Mouse (Mus musculus) stomach, embryonic 16.5 days (tissue): Measurements from ENCODE around the gene Xylt1. TPM values are rescaled to one million over a fixed set of nuclear protein-coding genes. Genes with fewer than 3 reads are reported as not detected.

Experiments
- ATAC-seq: fragments of 200-750 bp; cut with Nextera tagmentation; 2 replicates; pipeline ENCODE4 v1.8.0; 2017; ENCODE audit warnings: moderate number of reproducible peaks, moderate TSS enrichment; ENCODE audit not compliant: insufficient read depth, low FRiP score
- H3K27ac ChIP-seq: fragments of 300-500 bp; sonication (generic); 2 replicates; pipeline ENCODE4 v1.5.1; 2014; ENCODE audit warnings: low read length
- H3K27me3 ChIP-seq: fragments of 300-500 bp; sonication (generic); 2 replicates; pipeline ENCODE4 v1.6.1; 2014; ENCODE audit warnings: low read length, control low read depth, mixed read lengths; ENCODE audit not compliant: control insufficient read depth, insufficient read depth
- H3K36me3 ChIP-seq: fragments of 300-500 bp; sonication (generic); 2 replicates; pipeline ENCODE4 v1.6.1; 2014; ENCODE audit warnings: low read length; ENCODE audit not compliant: control insufficient read depth, insufficient read depth
- H3K4me1 ChIP-seq: fragments of 300-500 bp; sonication (generic); 2 replicates; pipeline ENCODE4 v1.6.1; 2014; ENCODE audit warnings: low read length, control low read depth, mixed read lengths; ENCODE audit not compliant: control insufficient read depth, insufficient read depth
- H3K4me2 ChIP-seq: fragments of 300-500 bp; sonication (generic); 2 replicates; pipeline ENCODE4 v1.6.1; 2014; ENCODE audit warnings: low read depth, low read length, mixed read lengths
- H3K4me3 ChIP-seq: fragments of 300-500 bp; sonication (generic); replicated peaks from 2 replicates; pipeline ENCODE4 v1.5.1; 2014; ENCODE audit warnings: mild to moderate bottlenecking, low read length
- H3K9ac ChIP-seq: fragments of 300-500 bp; sonication (generic); 2 replicates; pipeline ENCODE4 v1.6.1; 2014; ENCODE audit warnings: low read length
- H3K9me3 ChIP-seq: fragments of 300-500 bp; sonication (generic); replicated peaks from 2 replicates; pipeline ENCODE4 v1.6.1; 2016; ENCODE audit warnings: low read length, control low read depth; ENCODE audit not compliant: control insufficient read depth
- WGBS: fragments of 180-500 bp; shearing (Covaris S2); extraction: QIAGEN DNeasy Blood & Tissue Kit; methylation state at CpG from one replicate; pipeline ENCODE4 v1.1.7; 2014; 5-methylcytosine and 5-hydroxymethylcytosine counted together
- polyA plus RNA-seq: library from polyadenylated mRNA; unstranded; fragments of >200 nt; fragmentation: Nextera tagmentation; extraction: Ambion mirVana; gene quantifications from 2 replicates; pipeline ENCODE4 v1.2.1, GENCODE M21; 2015

Xylt1 gene
- polyA plus RNA-seq, 1 experiment from 2014 or later = 0.79 TPM

DNA sequence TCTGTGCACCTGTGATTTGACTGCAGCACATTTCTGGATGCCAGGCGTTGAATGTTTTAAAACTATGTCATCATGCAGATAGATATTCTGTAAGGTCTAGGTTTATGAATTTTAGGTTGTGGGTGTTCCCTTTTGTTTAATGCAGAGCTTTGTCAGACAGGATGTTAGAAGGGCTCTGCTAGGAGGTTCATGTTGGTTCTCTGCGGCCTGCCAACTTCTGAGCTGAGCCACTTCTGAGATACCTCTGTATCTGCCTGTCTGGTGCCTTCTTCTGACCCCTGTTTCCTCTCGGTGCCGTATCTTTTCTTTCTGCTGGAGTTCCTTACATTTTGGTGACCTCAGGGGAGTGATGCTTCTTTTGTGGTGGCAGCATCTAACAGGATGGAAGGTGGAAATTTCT, 44.1 kb downstream of the Xylt1 start:
- ATAC-seq = no peak
- Histone ChIP-seq H3K27me3 (no peaks in the 10 kb centered on the region), H3K27ac (no peak overlapping the region), H3K4me3 (no peak overlapping the region), H3K4me2 (no peak overlapping the region), H3K4me1 (no peaks in the 10 kb centered on the region), H3K9ac (no peak overlapping the region), H3K36me3 (no peaks in the 10 kb centered on the region), H3K9me3 (no peaks in the 10 kb centered on the region)
- 81% methylated on average over 4 of the region's 4 CpGs for WGBS

DNA sequence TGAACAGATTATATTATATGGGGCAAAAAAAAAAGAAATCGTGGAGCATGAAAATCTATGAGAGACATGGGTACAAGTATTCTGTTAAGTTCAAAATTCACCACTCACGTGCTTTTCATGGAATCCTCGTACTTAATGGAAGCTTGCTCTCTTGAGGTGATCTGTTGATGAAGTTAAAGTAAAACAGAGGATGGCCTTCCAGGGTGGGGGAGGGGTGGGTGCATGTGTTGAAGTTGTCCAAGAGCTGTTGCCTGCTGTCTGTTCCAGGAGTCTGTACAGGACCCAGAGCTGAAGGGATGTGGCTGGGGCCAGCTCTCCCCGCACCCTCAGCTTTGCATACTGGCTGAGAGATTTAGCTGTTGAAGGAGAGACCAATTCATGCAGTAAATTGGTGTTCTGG, 45.6 kb downstream of the Xylt1 start:
- Histone ChIP-seq H3K9ac (no peak overlapping the region), H3K4me3 (no peak overlapping the region), H3K36me3 (no peaks in the 10 kb centered on the region), H3K4me1 (no peaks in the 10 kb centered on the region), H3K4me2 (no peak overlapping the region), H3K27me3 (no peaks in the 10 kb centered on the region), H3K9me3 (no peaks in the 10 kb centered on the region), H3K27ac (no peak overlapping the region)
- ATAC-seq = no peak
- 74% methylated on average over 4 of the region's 4 CpGs for WGBS

GRCm38 (mm10) chr7:117428690-117429224, 48.0 kb downstream of the Xylt1 start:
- H3K27ac ChIP-seq = no peak overlapping the region
- ATAC-seq = 0 out of 2 replicates have a peak, but pooled peaks have one; percentile 57

DNA sequence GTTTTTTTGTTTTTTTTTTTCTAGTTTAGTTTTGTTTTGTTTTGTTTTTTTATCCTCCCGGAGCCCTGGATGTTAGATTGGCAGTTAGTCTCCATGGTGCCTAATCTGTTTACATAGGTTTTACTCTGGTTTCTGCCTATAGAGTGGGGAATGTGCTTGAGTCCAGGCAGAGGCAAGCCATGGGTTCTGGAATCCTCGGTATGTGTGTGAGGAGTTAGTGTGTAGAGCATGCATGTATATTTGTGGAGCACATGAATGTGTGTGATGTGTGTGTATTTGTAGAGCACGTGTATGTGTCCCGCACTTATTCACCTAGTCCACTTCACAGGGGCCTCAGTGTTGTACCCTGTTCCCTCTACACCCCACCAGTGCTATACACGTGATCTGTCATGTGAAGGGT, 48.7 kb downstream of the Xylt1 start:
- ATAC-seq = no peak
- WGBS = 68% methylated on average over 5 of the region's 5 CpGs
- no peaks in the 10 kb centered on the region for H3K27me3 ChIP-seq
- no peak overlapping the region for H3K4me3 ChIP-seq
- no peak overlapping the region for H3K4me2 ChIP-seq
- no peak overlapping the region for H3K9ac ChIP-seq
- H3K4me1 ChIP-seq = no peaks in the 10 kb centered on the region
- no peak overlapping the region for H3K27ac ChIP-seq
- H3K36me3 ChIP-seq = no peaks in the 10 kb centered on the region
- H3K9me3 ChIP-seq = no peaks in the 10 kb centered on the region

More at GRCm38 (mm10) chr7:117428690-117429224, 48.0 kb downstream of the Xylt1 start:
- H3K4me2 ChIP-seq = no peak overlapping the region
- H3K9ac ChIP-seq = no peak overlapping the region
- H3K27me3 ChIP-seq = no peaks in the 10 kb centered on the region
- WGBS = 38% methylated on average over 8 of the region's 8 CpGs
- H3K9me3 ChIP-seq = no peaks in the 10 kb centered on the region
- H3K4me3 ChIP-seq = no peak overlapping the region
- H3K36me3 ChIP-seq = no peaks in the 10 kb centered on the region
- H3K4me1 ChIP-seq = no peaks in the 10 kb centered on the region

DNA sequence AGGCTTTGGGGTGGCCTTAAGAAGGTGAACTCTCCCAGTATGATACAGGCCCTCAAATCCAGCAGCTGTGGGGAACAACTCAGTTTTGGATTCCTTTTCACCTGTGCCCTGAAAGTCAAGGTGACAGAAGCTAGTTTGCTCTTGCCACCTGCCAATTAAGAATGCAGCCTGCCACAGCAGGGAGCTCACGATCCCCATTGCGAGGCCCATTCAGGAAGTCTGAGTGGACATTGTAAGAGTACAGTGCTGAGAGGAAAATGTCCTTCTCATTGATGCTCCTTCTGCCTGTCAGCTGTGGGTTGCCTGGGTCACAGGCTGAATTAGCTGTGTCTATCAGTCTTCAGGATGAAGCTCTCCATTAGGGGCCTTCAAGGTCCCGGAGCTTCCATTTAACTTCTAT, 49.1 kb downstream of the Xylt1 start:
- 74% methylated on average over 3 of the region's 3 CpGs for WGBS
- H3K9ac ChIP-seq = no peak overlapping the region
- H3K27me3 ChIP-seq = no peaks in the 10 kb centered on the region
- H3K27ac ChIP-seq = no peak overlapping the region
- no peak overlapping the region for H3K4me3 ChIP-seq
- no peak overlapping the region for H3K4me2 ChIP-seq
- ATAC-seq = no peak
- H3K4me1 ChIP-seq = no peaks in the 10 kb centered on the region
- H3K9me3 ChIP-seq = no peaks in the 10 kb centered on the region
- H3K36me3 ChIP-seq = no peaks in the 10 kb centered on the region

DNA sequence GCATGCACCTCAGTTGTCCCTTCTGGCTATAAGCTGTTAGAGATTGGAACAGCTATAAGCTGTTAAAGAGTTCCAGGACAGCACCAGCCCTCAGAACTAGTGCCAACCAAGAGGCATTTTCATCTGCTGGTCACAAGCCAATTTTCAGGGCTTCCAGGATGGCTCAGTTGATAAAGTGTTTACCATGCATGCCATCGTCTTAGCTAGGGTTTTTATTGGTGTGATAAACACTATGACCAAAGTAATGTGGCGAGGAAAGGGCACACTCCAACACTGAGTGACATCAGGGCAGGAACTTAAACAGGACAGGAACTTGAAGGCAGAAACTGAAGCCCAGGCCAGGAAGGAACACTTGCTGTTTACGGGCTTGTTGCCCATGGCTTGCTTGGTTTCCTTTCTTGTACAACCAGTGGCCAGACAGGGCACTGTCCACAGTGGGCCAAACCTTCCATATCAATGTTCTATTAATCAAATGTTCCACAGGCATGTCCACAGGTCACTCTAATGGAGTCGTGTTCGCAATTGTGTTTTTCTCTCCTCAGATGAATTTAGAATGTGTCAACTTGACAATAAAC, 49.7 kb downstream of the Xylt1 start:
- no peaks in the 10 kb centered on the region for H3K36me3 ChIP-seq
- ATAC-seq = no peak
- H3K9me3 ChIP-seq = no peaks in the 10 kb centered on the region
- H3K27ac ChIP-seq = no peak overlapping the region
- no peak overlapping the region for H3K4me3 ChIP-seq
- H3K4me1 ChIP-seq = no peaks in the 10 kb centered on the region
- H3K27me3 ChIP-seq = no peaks in the 10 kb centered on the region
- WGBS = 88% methylated on average over 5 of the region's 5 CpGs
- H3K9ac ChIP-seq = no peak overlapping the region
- H3K4me2 ChIP-seq = no peak overlapping the region

GRCm38 (mm10) chr7:117433641-117434040, 52.9 kb downstream of the Xylt1 start:
- H3K9ac ChIP-seq = no peak overlapping the region; the same call in 1 of the 2 replicates
- no peaks in the 10 kb centered on the region for H3K9me3 ChIP-seq
- ATAC-seq = no peak
- WGBS = 70% methylated on average over 9 of the region's 9 CpGs
- no peak overlapping the region for H3K4me2 ChIP-seq
- no peak overlapping the region for H3K27ac ChIP-seq
- no peak overlapping the region for H3K4me3 ChIP-seq
- no peaks in the 10 kb centered on the region for H3K4me1 ChIP-seq
- no peaks in the 10 kb centered on the region for H3K36me3 ChIP-seq
- no peaks in the 10 kb centered on the region for H3K27me3 ChIP-seq

- 78% methylated on average over 3 of the region's 3 CpGs for WGBS
- H3K4me2 ChIP-seq = no peak overlapping the region
- H3K4me3 ChIP-seq = no peak overlapping the region
- no peak for ATAC-seq
- no peak overlapping the region for H3K27ac ChIP-seq
- H3K36me3 ChIP-seq = no peaks in the 10 kb centered on the region
- no peaks in the 10 kb centered on the region for H3K9me3 ChIP-seq
- no peaks in the 10 kb centered on the region for H3K4me1 ChIP-seq
- H3K27me3 ChIP-seq = no peaks in the 10 kb centered on the region
- no peak overlapping the region for H3K9ac ChIP-seq
Observed at GRCm38 (mm10) chr7:117435091-117435490, 54.3 kb downstream of the Xylt1 start.

GRCm38 (mm10) chr7:117435730-117436441, 55.1 kb downstream of the Xylt1 start:
- no peaks in the 10 kb centered on the region for H3K4me1 ChIP-seq
- ATAC-seq = no peak
- no peaks in the 10 kb centered on the region for H3K9me3 ChIP-seq
- no peak overlapping the region for H3K9ac ChIP-seq
- H3K4me2 ChIP-seq = no peak overlapping the region
- H3K36me3 ChIP-seq = no peaks in the 10 kb centered on the region
- 82% methylated on average over 12 of the region's 12 CpGs for WGBS
- H3K4me3 ChIP-seq = no peak overlapping the region
- H3K27me3 ChIP-seq = no peaks in the 10 kb centered on the region
- no peak overlapping the region; the same call in 1 of the 2 replicates for H3K27ac ChIP-seq
